Mouse (Mus musculus): Measurements from ENCODE around the gene Zc3hav1l.

Gene Zc3hav1l

GRCm38 (mm10) chr6:38263393-38264159 lies 35.5 kb downstream of the Zc3hav1l start:
- no peak for DNase-seq

DNA sequence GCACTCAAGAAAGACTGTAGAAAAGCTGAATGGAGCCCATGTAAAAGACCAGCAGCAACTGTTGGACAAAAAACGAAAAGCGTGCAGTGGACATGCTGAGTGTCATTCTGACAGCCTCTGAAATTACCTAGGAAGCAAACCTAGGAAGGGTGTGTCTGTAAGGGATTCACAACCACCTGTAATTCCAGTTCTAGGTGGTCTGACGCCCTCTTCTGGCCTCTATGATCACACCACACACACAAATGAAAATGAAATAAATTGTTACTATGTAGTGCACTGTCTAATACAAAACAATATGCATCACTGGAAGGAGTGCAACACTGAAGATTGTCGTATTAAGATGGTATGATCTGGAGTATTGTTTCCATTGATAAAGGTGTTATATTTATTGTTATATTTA lies 37.2 kb downstream of the Zc3hav1l start:
- no peak for DNase-seq

GRCm38 (mm10) chr6:38257506-38257905 lies 41.6 kb downstream of the Zc3hav1l start:
- DNase-seq, result no peak

GRCm38 (mm10) chr6:38256793-38257192 lies 42.3 kb downstream of the Zc3hav1l start:
- no peak for DNase-seq

DNA sequence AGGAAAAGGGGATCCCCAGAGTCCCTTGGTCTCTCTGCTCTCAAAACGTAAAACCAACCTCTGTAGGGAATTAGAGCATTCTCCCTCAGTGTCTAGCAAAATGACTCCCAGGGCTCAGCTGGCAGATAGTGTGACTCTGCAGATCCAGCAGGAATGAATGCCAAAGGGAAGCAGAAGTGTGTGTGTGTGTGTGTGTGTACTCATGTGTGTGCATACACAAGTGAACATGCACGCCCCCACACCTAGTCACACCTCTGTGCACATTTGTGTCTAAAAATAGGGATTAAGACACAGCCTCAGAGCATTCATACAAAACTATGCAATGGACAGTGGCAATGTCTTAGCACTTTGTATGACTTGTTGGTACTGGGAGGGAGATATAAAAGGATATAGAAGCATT lies 43.3 kb downstream of the Zc3hav1l start:
- no peak for DNase-seq

DNA sequence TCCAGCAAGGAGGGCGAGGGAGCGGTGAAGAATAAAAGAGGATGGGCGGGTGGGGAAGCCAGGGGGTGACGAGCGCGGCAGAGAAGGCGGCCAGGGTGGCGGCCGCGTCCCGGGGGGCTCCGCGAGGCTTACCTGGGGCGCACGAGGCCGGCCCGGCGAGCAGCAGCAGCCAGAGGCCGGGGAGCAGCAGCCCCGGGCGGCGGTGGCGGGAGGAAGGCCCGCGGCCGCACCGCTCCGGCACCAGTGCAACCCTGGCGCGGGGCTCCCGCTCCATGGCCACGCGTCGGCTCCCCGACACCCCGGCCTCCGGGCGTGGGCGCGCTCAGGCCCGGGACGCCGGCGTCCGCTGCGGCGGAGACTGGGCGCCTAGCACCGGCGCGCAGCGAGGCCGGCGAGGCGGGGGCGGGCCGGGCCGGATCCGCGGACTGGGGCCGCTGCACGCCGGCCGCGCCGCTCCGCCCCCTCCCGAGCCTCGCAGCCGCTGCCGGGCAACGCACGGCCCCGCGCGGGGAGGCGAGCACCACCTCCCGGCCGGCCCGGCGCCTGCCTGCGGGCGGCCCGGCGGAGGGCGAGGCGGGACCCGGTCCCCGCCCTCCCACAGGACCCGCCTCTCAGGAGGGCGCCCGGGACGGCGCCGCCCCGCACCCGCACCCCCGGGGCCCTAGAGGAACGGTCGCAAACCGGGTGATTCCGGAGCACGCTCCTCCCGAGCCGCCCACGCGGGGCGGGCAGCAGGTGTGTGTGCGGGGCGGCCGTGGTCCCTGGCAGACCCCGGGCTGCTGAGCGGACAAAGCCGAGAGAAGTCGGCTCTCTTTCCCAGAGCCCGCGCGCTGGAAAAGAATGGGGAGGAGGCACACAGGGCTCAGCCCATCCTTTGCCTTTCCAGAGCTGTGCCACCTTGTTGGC lies 45.1 kb downstream of the Zc3hav1l start, which contains the start of gene D630045J12Rik:
Gene D630045J12Rik, minus strand, starts transcription at position 274 of the 906 bp plus-strand sequence.
- peak; percentile 73 for DNase-seq

DNA sequence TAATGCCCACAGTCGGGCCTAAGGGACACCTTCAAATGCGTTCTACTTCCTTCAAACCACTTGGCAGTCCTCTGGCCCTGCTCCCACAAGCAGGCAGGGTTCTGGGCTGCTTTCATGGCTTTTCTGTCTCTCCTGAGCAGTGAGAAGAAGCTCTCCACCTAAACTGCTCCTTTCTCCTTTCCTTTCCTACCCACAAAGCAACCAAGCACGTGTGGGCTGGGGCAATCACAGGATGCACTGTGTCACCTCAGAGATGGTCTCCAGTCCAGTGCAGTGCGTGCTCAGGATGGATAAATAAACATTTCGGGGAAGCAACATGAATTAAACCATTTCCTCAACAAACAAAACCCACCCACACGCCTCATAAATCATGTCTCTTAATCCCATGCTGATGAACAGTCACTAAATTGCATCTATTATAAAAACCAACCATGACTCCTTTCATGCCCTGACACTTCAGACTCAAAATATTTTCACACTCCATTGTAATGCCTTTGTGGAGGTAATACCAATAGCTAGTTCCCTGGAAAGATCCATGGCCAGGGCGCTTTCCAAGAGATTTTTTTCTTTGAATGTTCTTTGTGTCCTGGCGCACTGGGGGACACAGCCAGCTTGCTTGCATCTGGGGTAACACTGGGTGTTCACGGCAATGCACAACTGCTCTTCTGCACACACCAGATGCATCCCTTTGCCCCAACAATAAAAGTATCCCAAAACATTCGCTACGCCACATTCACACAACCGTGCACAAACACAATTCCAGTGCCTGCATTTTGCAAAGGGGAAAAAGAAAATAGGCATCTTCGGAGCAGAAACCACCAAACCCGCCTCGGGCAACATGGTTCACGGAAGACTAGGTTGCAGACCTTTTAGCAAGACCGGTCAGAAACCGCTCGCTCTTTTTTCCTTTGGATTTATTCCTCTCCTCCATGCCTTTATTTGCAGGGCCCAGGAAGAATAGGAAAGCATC lies 46.0 kb downstream of the Zc3hav1l start:
- no peak for DNase-seq

- no peak for DNase-seq
These were observed 46.9 kb downstream of the Zc3hav1l start for GRCm38 (mm10) chr6:38252139-38252538.

- peak; percentile 61 for DNase-seq
These were observed 47.6 kb downstream of the Zc3hav1l start for GRCm38 (mm10) chr6:38251464-38251863.

- no peak for DNase-seq
These were observed 51.7 kb downstream of the Zc3hav1l start for GRCm38 (mm10) chr6:38247362-38247761.

DNA sequence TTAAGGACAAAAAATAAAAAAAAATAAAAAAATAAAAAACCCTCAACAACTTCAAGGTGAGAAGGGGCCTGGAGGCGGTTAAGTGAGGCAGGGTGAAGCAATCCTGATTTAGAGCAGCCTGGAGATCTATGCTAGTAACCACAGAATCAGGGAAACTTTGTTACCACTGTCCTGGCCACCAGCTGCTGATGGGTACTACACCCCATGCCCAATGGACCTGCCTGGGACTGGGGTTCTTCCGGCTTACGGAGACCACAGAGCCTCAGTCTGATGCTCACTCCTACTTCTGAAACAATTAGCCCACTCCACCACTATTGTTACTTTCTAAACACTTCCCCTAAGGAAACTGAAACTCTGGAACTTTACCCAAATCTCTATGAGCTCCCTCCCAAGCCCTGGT lies 54.3 kb downstream of the Zc3hav1l start:
- DNase-seq, result no peak

GRCm38 (mm10) chr6:38244167-38244566 lies 54.9 kb downstream of the Zc3hav1l start:
- no peak for DNase-seq

GRCm38 (mm10) chr6:38242833-38243232 lies 56.2 kb downstream of the Zc3hav1l start:
- no peak for DNase-seq

- no peak for DNase-seq
These were observed 56.7 kb downstream of the Zc3hav1l start for GRCm38 (mm10) chr6:38242295-38242830.

GRCm38 (mm10) chr6:38241508-38241907 lies 57.6 kb downstream of the Zc3hav1l start:
- no peak for DNase-seq

DNA sequence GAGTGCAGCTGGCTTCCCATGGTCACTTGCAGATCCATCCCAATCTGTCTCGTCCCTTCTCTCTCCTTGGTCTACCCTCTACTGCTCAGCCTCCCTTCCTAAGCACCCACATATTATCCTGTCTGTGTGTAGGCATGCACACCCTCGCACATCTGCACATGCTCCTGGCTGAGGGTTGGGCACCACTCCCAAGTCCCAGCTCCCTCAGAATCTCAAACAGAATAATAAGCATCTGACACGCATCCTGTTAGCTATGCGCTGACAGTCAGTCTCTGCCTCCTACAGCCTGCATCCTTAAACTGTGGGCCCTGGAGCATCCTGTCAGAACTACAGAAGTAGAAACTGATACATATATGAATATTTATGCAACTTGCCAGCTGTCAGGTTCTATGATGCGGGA lies 58.4 kb downstream of the Zc3hav1l start:
- no peak for DNase-seq

- DNase-seq, result peak; percentile 45
These were observed 60.7 kb downstream of the Zc3hav1l start for GRCm38 (mm10) chr6:38238382-38238781.
